Mouse (Mus musculus) kidney, postnatal 0 days (tissue): ENCODE data around the gene Slc25a17. TPM values are rescaled to one million over a fixed set of nuclear protein-coding genes. Genes with fewer than 3 reads are reported as not detected.
A peak's percentile ranks its signal among the peaks of the same experiment; 100 is the strongest.

Experiments used
- ATAC-seq: fragments of 200-750 bp; cut with Nextera tagmentation; replicated peaks from 2 replicates; pipeline ENCODE4 v1.8.0; 2017; ENCODE audit warnings: low read depth, moderate number of reproducible peaks, moderate TSS enrichment, moderate library complexity; ENCODE audit not compliant: low FRiP score
- DNase-seq: peaks from one replicate; pipeline ENCODE4 v3.0.0-alpha.2; 2016; ENCODE audit warnings: low spot score
- H3K27ac ChIP-seq: fragments of 300-500 bp; sonication (generic); 2 replicates; pipeline ENCODE4 v1.5.1; 2014; ENCODE audit warnings: mild to moderate bottlenecking
- H3K27me3 ChIP-seq: fragments of 300-500 bp; sonication (generic); 2 replicates; pipeline ENCODE4 v1.6.1; 2014; ENCODE audit warnings: low read length, mixed read lengths; ENCODE audit not compliant: insufficient read depth
- H3K36me3 ChIP-seq: fragments of 300-500 bp; sonication (generic); 2 replicates; pipeline ENCODE4 v1.6.1; 2014; ENCODE audit warnings: low read length, mixed read lengths; ENCODE audit not compliant: insufficient read depth
- H3K4me1 ChIP-seq: fragments of 300-500 bp; sonication (generic); replicated peaks from 2 replicates; pipeline ENCODE4 v1.6.1; 2014; ENCODE audit warnings: antibody characterized with exemption, low read length, mixed read lengths; ENCODE audit not compliant: insufficient read depth
- H3K4me2 ChIP-seq: fragments of 300-500 bp; sonication (generic); 2 replicates; pipeline ENCODE4 v1.6.1; 2014; ENCODE audit warnings: mild to moderate bottlenecking, low read length, moderate library complexity, mixed read lengths
- H3K4me3 ChIP-seq: fragments of 300-500 bp; sonication (generic); replicated peaks from 2 replicates; pipeline ENCODE4 v1.5.1; 2014; ENCODE audit warnings: low read depth, low read length
- H3K9ac ChIP-seq: fragments of 300-500 bp; sonication (generic); 2 replicates; pipeline ENCODE4 v1.6.1; 2014; ENCODE audit warnings: low read depth, low read length
- H3K9me3 ChIP-seq: fragments of 300-500 bp; sonication (generic); replicated peaks from 2 replicates; pipeline ENCODE4 v1.6.1; 2016; ENCODE audit warnings: low read length, inconsistent platforms, mixed read lengths
- CTCF ChIP-seq: IDR thresholded peaks from 2 replicates; pipeline ENCODE4 v1.5.1; 2016; ENCODE audit warnings: antibody characterized with exemption, low read depth, mild to moderate bottlenecking, moderate library complexity
- WGBS: fragments of 180-500 bp; shearing (Covaris S2); extraction: QIAGEN DNeasy Blood & Tissue Kit; methylation state at CpG from one replicate; pipeline ENCODE4 v1.1.7; 2014; 5-methylcytosine and 5-hydroxymethylcytosine counted together
- polyA plus RNA-seq: library from polyadenylated mRNA; unstranded; fragments of >200 nt; fragmentation: Nextera tagmentation; extraction: Ambion mirVana; gene quantifications from 2 replicates; pipeline ENCODE4 v1.2.1, GENCODE M21; 2015

Gene Slc25a17
- polyA plus RNA-seq, 1 experiment from 2014 or later: 153 TPM

- ATAC-seq (0 out of 2 replicates have a peak, but pooled peaks have one; percentile 62), DNase-seq (peak; percentile 40)
- Histone ChIP-seq H3K9me3 (no peaks in the 10 kb centered on the region), H3K4me3 (no peak overlapping the region), H3K27me3 (no peaks in the 10 kb centered on the region), H3K4me2 (no peak overlapping the region; the same call in 1 of the 2 replicates), H3K9ac (no peak overlapping the region), H3K27ac (0 out of 2 replicates have a peak overlapping the region, but pooled peaks have one; percentile 28), H3K4me1 (no peaks in the 10 kb centered on the region), H3K36me3 (no peaks in the 10 kb centered on the region)
- TF ChIP-seq CTCF: peak; percentile 40; the same call in 1 of the 2 replicates
- 27% methylated on average over 16 of the region's 16 CpGs for WGBS
Observed at GRCm38 (mm10) chr15:81301193-81302070, 59.2 kb downstream of the Slc25a17 start.

GRCm38 (mm10) chr15:81300520-81301069 is 60.0 kb downstream of the Slc25a17 start:
- no peak overlapping the region for H3K9ac ChIP-seq
- no peaks in the 10 kb centered on the region for H3K36me3 ChIP-seq
- TF ChIP-seq CTCF: no peak
- H3K27ac ChIP-seq: no peak overlapping the region
- no peak overlapping the region for H3K4me3 ChIP-seq
- WGBS: 59% methylated on average over 3 of the region's 3 CpGs
- H3K27me3 ChIP-seq: no peaks in the 10 kb centered on the region
- DNase-seq (no peak), ATAC-seq (peak; percentile 48; the same call in 1 of the 2 replicates)
- H3K9me3 ChIP-seq: no peaks in the 10 kb centered on the region
- no peak overlapping the region for H3K4me2 ChIP-seq
- no peaks in the 10 kb centered on the region for H3K4me1 ChIP-seq

GRCm38 (mm10) chr15:81299549-81299948 is 61.1 kb downstream of the Slc25a17 start:
- no peak for TF ChIP-seq CTCF
- H3K36me3 ChIP-seq: no peaks in the 10 kb centered on the region
- H3K9me3 ChIP-seq: no peaks in the 10 kb centered on the region
- H3K4me1 ChIP-seq: no peaks in the 10 kb centered on the region
- ATAC-seq (no peak), DNase-seq (no peak)
- H3K4me2 ChIP-seq: no peak overlapping the region
- no peak overlapping the region for H3K27ac ChIP-seq
- 90% methylated on average over 4 of the region's 4 CpGs for WGBS
- H3K27me3 ChIP-seq: no peaks in the 10 kb centered on the region
- H3K9ac ChIP-seq: no peak overlapping the region
- no peak overlapping the region for H3K4me3 ChIP-seq

GRCm38 (mm10) chr15:81298213-81298612 is 62.4 kb downstream of the Slc25a17 start:
- Histone ChIP-seq H3K4me2 (no peak overlapping the region), H3K27ac (no peak overlapping the region), H3K9me3 (no peaks in the 10 kb centered on the region), H3K9ac (no peak overlapping the region), H3K27me3 (no peaks in the 10 kb centered on the region), H3K4me1 (no peaks in the 10 kb centered on the region), H3K36me3 (no peaks in the 10 kb centered on the region), H3K4me3 (no peak overlapping the region)
- DNase-seq (no peak), ATAC-seq (no peak)
- TF ChIP-seq CTCF: no peak
- 73% methylated on average over 6 of the region's 6 CpGs for WGBS

GRCm38 (mm10) chr15:81297543-81297942 is 63.1 kb downstream of the Slc25a17 start:
- Histone ChIP-seq H3K4me2 (no peak overlapping the region), H3K4me3 (no peak overlapping the region), H3K27me3 (no peaks in the 10 kb centered on the region), H3K9me3 (no peaks in the 10 kb centered on the region), H3K27ac (no peak overlapping the region), H3K4me1 (no peaks in the 10 kb centered on the region), H3K36me3 (no peaks in the 10 kb centered on the region), H3K9ac (no peak overlapping the region)
- no peak for TF ChIP-seq CTCF
- ATAC-seq: no peak
- 90% methylated on average over 3 of the region's 3 CpGs for WGBS
- no peak for DNase-seq

GRCm38 (mm10) chr15:81294897-81295296 is 65.7 kb downstream of the Slc25a17 start:
- 91% methylated on average over 10 of the region's 10 CpGs for WGBS
- no peak overlapping the region for H3K27ac ChIP-seq
- no peak for DNase-seq
- H3K4me2 ChIP-seq: no peak overlapping the region
- H3K9ac ChIP-seq: no peak overlapping the region
- H3K9me3 ChIP-seq: no peaks in the 10 kb centered on the region
- no peak for ATAC-seq
- no peaks in the 10 kb centered on the region for H3K36me3 ChIP-seq
- no peaks in the 10 kb centered on the region for H3K4me1 ChIP-seq
- no peak for TF ChIP-seq CTCF
- H3K4me3 ChIP-seq: no peak overlapping the region
- no peaks in the 10 kb centered on the region for H3K27me3 ChIP-seq
